Mouse (Mus musculus) embryonic fibroblast, embryonic 13.5 days (primary cell): ENCODE data around the gene Cav3.

Experiments
- CTCF ChIP-seq: IDR thresholded peaks from 2 replicates; pipeline ENCODE4 v1.5.1; 2011; ENCODE audit warnings: mild to moderate bottlenecking, control low read depth, low read length, moderate library complexity, borderline replicate concordance; ENCODE audit not compliant: insufficient read depth
- POLR2A ChIP-seq: IDR thresholded peaks from 2 replicates; pipeline ENCODE4 v1.6.1; 2011; ENCODE audit warnings: low read depth, mild to moderate bottlenecking, control low read depth, low read length, moderate library complexity

- no peak for TF ChIP-seq CTCF
- no peak for TF ChIP-seq POLR2A
Measured at GRCm38 (mm10) chr6:112514591-112514990, 55.3 kb downstream of the Cav3 start.
